Mouse (Mus musculus): Measurements from ENCODE around the gene Nutm1. TPM values are rescaled to one million over a fixed set of nuclear protein-coding genes. Genes with fewer than 3 reads are reported as not detected.

Nutm1 gene
- total and polyA plus RNA-seq, 3 experiments: 0.04 to 0.13 TPM; not detected in 1

DNA sequence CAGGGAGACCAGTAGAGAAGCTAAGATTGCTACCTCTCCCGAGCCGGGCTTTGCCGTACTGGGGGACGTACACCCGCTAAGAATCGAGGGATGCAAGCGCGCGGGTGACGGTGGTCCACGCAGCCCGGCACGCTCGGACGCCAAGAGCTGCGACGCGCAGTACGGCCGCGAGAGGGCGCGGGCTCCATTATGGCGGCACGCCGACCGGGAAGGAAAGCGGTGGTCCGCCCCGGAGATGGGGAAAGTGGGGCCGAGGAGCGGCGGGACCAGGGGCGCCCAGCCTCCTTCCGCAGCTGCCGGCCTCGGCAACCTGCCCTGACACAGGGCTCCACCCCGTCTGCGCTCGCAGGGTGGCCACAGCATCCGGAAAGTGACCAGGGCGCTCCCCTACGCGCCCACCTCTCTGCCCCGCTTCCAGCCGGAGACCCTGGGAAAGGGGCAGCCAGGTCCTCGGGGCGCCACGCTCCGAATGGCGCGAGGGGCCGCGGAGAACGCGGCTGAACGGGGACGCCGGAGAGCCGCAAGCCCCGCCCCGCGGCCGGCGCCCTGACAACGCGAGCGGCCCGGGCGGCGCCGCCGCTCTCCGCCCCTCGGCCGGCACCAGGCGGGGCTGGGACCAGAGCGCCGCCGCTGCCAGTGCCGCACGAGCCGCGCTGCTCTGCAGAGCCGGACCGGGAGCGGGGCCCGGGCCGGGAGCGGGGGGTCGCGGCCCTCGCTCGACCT lies 19.7 kb downstream of the Nutm1 start, which contains the start of gene Lpcat4 (continued):
- TF ChIP-seq ETS1 (IDR thresholded peaks at IDR 0.05; ENCODE audit: low read depth, low read length) (0 out of 2 replicates have a peak, but pooled peaks have one; percentile 7), MEF2A (IDR thresholded peaks at IDR 0.05; ENCODE audit: extremely low read depth, insufficient replicate concordance, low read depth, low read length, poor library complexity, severe bottlenecking) (no peak), MAX (IDR thresholded peaks at IDR 0.05; ENCODE audit: low read length) (peak; percentile 55; the same call in 1 of the 2 replicates), ZC3H11A (IDR thresholded peaks at IDR 0.05; ENCODE audit: low read depth, low read length) (peak; percentile 37), UBTF (IDR thresholded peaks at IDR 0.05; ENCODE audit: borderline replicate concordance, insufficient read depth, low read depth, low read length) (peak; percentile 90), CHD2 (IDR thresholded peaks at IDR 0.05; ENCODE audit: low read length) (no peak), TBP (IDR thresholded peaks at IDR 0.05; ENCODE audit: low read depth, low read length) (0 out of 2 replicates have a peak, but pooled peaks have one; percentile 2), ELF1 (IDR thresholded peaks at IDR 0.05; ENCODE audit: low read depth, low read length) (peak; percentile 19; the same call in 1 of the 2 replicates), RAD21 (IDR thresholded peaks at IDR 0.05; ENCODE audit: low read depth, low read length) (peak; percentile 39)

DNA sequence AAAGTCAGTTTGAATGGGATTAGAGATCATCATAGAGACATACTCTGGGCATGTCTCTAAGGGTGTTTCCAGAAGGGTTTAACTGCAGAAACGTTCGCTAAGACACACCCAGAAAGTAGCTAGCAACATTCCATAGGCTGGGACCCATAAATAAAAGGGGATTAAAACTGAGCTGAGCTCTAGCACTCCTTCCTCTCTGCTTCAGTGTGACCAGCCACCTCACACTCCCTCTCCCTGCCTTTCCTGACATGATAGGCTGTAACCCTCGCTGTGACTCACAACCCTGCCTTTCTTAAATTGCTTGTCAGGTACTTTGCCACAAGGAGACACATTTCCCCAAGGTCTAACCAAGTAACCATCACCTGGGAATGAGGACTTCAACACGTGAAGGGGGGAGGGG lies 21.1 kb downstream of the Nutm1 start:
- H3K9ac ChIP-seq (ENCODE audit: control insufficient read depth, low read depth, low read length, poor library complexity, severe bottlenecking): no peak overlapping the region
- H3K27ac ChIP-seq (ENCODE audit: control insufficient read depth, low read depth, low read length): no peak overlapping the region
- H3K4me3 ChIP-seq (ENCODE audit: control insufficient read depth in 1 of 2, insufficient read depth in 1 of 2, low read depth in 2 of 2, low read length in 2 of 2): peak overlapping the region; percentile 6 to 34; a peak in 3 of 4 replicates
- peaks cover 9% of the 10 kb centered on the region for H3K79me2 ChIP-seq (ENCODE audit: control insufficient read depth, insufficient read depth, low read length, poor library complexity)
- peaks cover 0 to 8% of the 10 kb centered on the region in 2 experiments; a peak in 1 of 4 replicates for H3K27me3 ChIP-seq (ENCODE audit: control insufficient read depth in 1 of 2, insufficient read depth in 2 of 2, low read length in 2 of 2)
- peaks cover 0 to 3% of the 10 kb centered on the region in 2 experiments; a peak in 1 of 4 replicates for H3K36me3 ChIP-seq (ENCODE audit: control insufficient read depth in 1 of 2, insufficient read depth in 2 of 2, low read length in 2 of 2)
- H3K9me3 ChIP-seq (replicated peaks; ENCODE audit: insufficient read depth, low read length): no peaks in the 10 kb centered on the region
- peak; percentile 65 for DNase-seq (ENCODE audit: low read depth, low spot score)
- peaks cover 0 to 10% of the 10 kb centered on the region in 2 experiments; a peak in 2 of 4 replicates for H3K4me1 ChIP-seq (ENCODE audit: control insufficient read depth in 1 of 2, insufficient read depth in 2 of 2, low read length in 2 of 2)
- TF ChIP-seq ZNF384 (IDR thresholded peaks at IDR 0.05; ENCODE audit: low read depth, low read length) (no peak), ZMIZ1 (IDR thresholded peaks at IDR 0.05; ENCODE audit: low read depth, low read length) (no peak), TBP (IDR thresholded peaks at IDR 0.05; ENCODE audit: low read depth, low read length) (peak; percentile 44; the same call in 1 of the 2 replicates), POLR2AphosphoS5 (IDR thresholded peaks at IDR 0.05; ENCODE audit: borderline replicate concordance, low read depth, low read length) (no peak), NELFE (IDR thresholded peaks at IDR 0.05; ENCODE audit: low read depth, low read length) (no peak)

DNA sequence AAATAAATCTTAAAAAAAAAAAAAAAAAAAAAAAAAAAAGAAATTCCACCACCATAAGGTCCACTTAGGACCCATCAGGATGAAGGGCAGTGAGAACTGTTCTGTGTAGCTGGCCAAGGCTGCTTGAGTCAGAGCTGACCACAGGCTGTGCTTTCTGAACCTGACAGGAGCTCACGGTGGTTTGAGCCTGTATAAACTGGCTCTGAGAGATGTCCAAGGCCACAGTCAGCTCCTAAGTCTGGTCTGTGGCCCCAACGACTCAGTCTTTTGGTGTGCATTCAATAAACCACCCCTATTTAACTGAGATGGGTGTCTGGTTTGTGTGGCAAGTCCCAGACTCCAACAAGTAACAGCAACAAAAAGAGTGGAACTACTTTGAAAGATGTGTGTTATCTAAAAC lies 22.5 kb downstream of the Nutm1 start:
- TF ChIP-seq GABPA (IDR thresholded peaks at IDR 0.05; ENCODE audit: low read depth, low read length) (no peak), POLR2A (IDR thresholded peaks at IDR 0.05; ENCODE audit: control insufficient read depth in 1 of 2, insufficient read depth in 1 of 2, low read depth in 1 of 2, low read length in 2 of 2, poor library complexity in 1 of 2) (no peak), UBTF (IDR thresholded peaks at IDR 0.05; ENCODE audit: borderline replicate concordance, insufficient read depth, low read depth, low read length) (no peak), GATA1 (IDR thresholded peaks at IDR 0.05; ENCODE audit: low read depth, low read length) (no peak), ZNF384 (IDR thresholded peaks at IDR 0.05; ENCODE audit: low read depth, low read length) (0 out of 2 replicates have a peak, but pooled peaks have one; percentile 9), RAD21 (IDR thresholded peaks at IDR 0.05; ENCODE audit: low read depth, low read length) (no peak)
- no peaks in the 10 kb centered on the region for H3K9me3 ChIP-seq (replicated peaks; ENCODE audit: insufficient read depth, low read length)
- no peak for DNase-seq (ENCODE audit: low read depth, low spot score)

More for the DNA sequence above, 22.5 kb downstream of the Nutm1 start:
- Histone ChIP-seq H3K27me3 (ENCODE audit: control insufficient read depth in 1 of 2, insufficient read depth in 2 of 2, low read length in 2 of 2) (peaks cover 2 to 8% of the 10 kb centered on the region in 2 experiments), H3K79me2 (ENCODE audit: control insufficient read depth, insufficient read depth, low read length, poor library complexity) (peaks cover 9% of the 10 kb centered on the region), H3K4me3 (ENCODE audit: control insufficient read depth in 1 of 2, insufficient read depth in 1 of 2, low read depth in 2 of 2, low read length in 2 of 2) (no peak overlapping the region), H3K36me3 (ENCODE audit: control insufficient read depth in 1 of 2, insufficient read depth in 2 of 2, low read length in 2 of 2) (peaks cover 0 to 3% of the 10 kb centered on the region in 2 experiments; a peak in 1 of 4 replicates), H3K4me1 (ENCODE audit: control insufficient read depth in 1 of 2, insufficient read depth in 2 of 2, low read length in 2 of 2) (peaks cover 0 to 10% of the 10 kb centered on the region in 2 experiments; a peak in 3 of 4 replicates), H3K27ac (ENCODE audit: control insufficient read depth, low read depth, low read length) (no peak overlapping the region), H3K9ac (ENCODE audit: control insufficient read depth, low read depth, low read length, poor library complexity, severe bottlenecking) (no peak overlapping the region)
